Mouse (Mus musculus) G1E (cell line): Measurements from ENCODE around the gene E130309D02Rik.

ENCODE experiments used
- CTCF ChIP-seq: IDR thresholded peaks from 2 replicates; pipeline ENCODE4 v1.5.1; 2012; ENCODE audit warnings: low read depth, low read length, inconsistent platforms, mixed read lengths
- GATA1 ChIP-seq: IDR thresholded peaks from 2 replicates; pipeline ENCODE4 v1.6.1; 2012; ENCODE audit warnings: borderline replicate concordance, low read length, inconsistent platforms, mixed read lengths
- POLR2AphosphoS5 ChIP-seq: IDR thresholded peaks from 2 replicates; pipeline ENCODE4 v1.6.1; 2012; ENCODE audit warnings: low read depth, low read length, inconsistent platforms; ENCODE audit not compliant: insufficient replicate concordance

DNA sequence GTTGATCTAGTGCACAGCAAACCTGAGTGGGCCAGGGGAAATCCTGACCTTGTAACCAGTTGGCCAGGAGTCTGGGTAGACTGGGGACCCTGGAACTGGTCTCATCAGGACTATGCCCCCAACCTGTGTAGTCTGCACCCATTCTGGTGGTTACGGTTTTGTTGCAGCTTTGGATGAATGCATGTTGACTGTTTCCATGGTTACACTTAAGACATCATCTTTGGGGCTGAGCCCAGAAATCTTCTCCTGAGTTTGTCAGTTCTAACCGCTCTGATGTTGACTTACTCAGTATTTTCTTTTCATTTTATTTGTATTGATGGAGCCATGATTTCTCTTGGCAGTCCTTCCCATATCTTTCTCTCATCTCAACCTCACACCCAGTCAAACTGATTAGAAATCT lies 19.8 kb downstream of the E130309D02Rik start:
- no peak for TF ChIP-seq GATA1
- TF ChIP-seq CTCF, result no peak
- no peak for TF ChIP-seq POLR2AphosphoS5
